Mouse (Mus musculus) forebrain, embryonic 11.5 days (tissue): ENCODE data around the gene Ddx1. TPM values are rescaled to one million over a fixed set of nuclear protein-coding genes. Genes with fewer than 3 reads are reported as not detected.

Experiments
- ATAC-seq: fragments of 200-750 bp; cut with Nextera tagmentation; replicated peaks from 2 replicates; pipeline ENCODE4 v1.8.0; 2017; ENCODE audit warnings: moderate TSS enrichment; ENCODE audit not compliant: low FRiP score
- DNase-seq: peaks from one replicate; pipeline ENCODE4 v3.0.0-alpha.2; 2017; ENCODE audit warnings: low spot score
- H3K27ac ChIP-seq: fragments of 300-500 bp; sonication (generic); 2 replicates; pipeline ENCODE4 v1.5.1; 2014; ENCODE audit warnings: low read depth, low read length
- H3K27me3 ChIP-seq: fragments of 300-500 bp; sonication (generic); 2 replicates; pipeline ENCODE4 v1.6.1; 2014; ENCODE audit warnings: mild to moderate bottlenecking, low read length, mixed read lengths; ENCODE audit not compliant: control insufficient read depth, insufficient read depth
- H3K36me3 ChIP-seq: fragments of 300-500 bp; sonication (generic); 2 replicates; pipeline ENCODE4 v1.6.1; 2014; ENCODE audit warnings: mild to moderate bottlenecking, low read length, moderate library complexity, mixed read lengths; ENCODE audit not compliant: control insufficient read depth, insufficient read depth
- H3K4me1 ChIP-seq: fragments of 300-500 bp; sonication (generic); replicated peaks from 2 replicates; pipeline ENCODE4 v1.6.1; 2014; ENCODE audit warnings: low read length, mixed read lengths; ENCODE audit not compliant: control insufficient read depth, insufficient read depth
- H3K4me2 ChIP-seq: fragments of 300-500 bp; sonication (generic); 2 replicates; pipeline ENCODE4 v1.6.1; 2014; ENCODE audit warnings: low read depth, mild to moderate bottlenecking, low read length, moderate library complexity, mixed read lengths; ENCODE audit not compliant: severe bottlenecking
- H3K4me3 ChIP-seq: fragments of 300-500 bp; sonication (generic); 2 replicates; pipeline ENCODE4 v1.5.1; 2014; ENCODE audit warnings: low read depth, low read length
- H3K9ac ChIP-seq: fragments of 300-500 bp; sonication (generic); 2 replicates; pipeline ENCODE4 v1.6.1; 2014; ENCODE audit warnings: low read length
- H3K9me3 ChIP-seq: fragments of 300-500 bp; sonication (generic); 2 replicates; pipeline ENCODE4 v1.6.1; 2016; ENCODE audit warnings: low read length, mixed read lengths; ENCODE audit not compliant: control insufficient read depth
- WGBS: fragments of 180-500 bp; shearing (Covaris S2); extraction: QIAGEN DNeasy Blood & Tissue Kit; methylation state at CpG from one replicate; pipeline ENCODE4 v1.1.7; 2014; 5-methylcytosine and 5-hydroxymethylcytosine counted together
- polyA plus RNA-seq: library from polyadenylated mRNA; unstranded; fragments of >200 nt; fragmentation: Nextera tagmentation; extraction: Ambion mirVana; gene quantifications from 2 replicates; pipeline ENCODE4 v1.2.1, GENCODE M21; 2014

The Ddx1 gene
- polyA plus RNA-seq, 1 experiment from 2014 or later, result 201 TPM

GRCm38 (mm10) chr12:13208983-13209451 is 40.0 kb downstream of the Ddx1 start:
- DNase-seq (peak; percentile 65), ATAC-seq (peak; percentile 64)
- peaks cover 25% of the 10 kb centered on the region for H3K4me1 ChIP-seq
- no peaks in the 10 kb centered on the region for H3K36me3 ChIP-seq
- no peaks in the 10 kb centered on the region for H3K9me3 ChIP-seq
- no peaks in the 10 kb centered on the region for H3K27me3 ChIP-seq
- H3K9ac ChIP-seq, result no peak overlapping the region
- no peak overlapping the region for H3K4me2 ChIP-seq
- H3K4me3 ChIP-seq, result no peak overlapping the region
- H3K27ac ChIP-seq, result peak overlapping the region; percentile 68
- WGBS, result 9% methylated on average over 11 of the region's 11 CpGs

DNA sequence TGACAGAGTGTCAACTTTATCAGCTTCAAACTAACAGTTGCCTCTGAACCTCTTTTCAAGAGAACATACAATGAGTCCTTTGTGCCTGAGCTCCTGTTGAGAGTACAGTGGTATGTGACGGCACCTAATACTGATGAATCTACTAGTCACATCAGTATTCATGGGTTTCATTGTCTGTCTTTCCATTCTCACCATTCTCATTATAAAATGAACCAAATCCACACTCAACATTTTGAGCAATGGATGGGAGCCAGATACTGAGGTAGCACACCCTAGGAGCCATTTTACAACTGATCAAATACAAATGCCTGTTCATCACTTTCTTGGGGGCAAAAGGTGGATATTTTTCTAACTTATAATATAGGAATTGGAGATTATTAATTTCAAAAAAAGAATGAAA is 40.5 kb downstream of the Ddx1 start:
- Histone ChIP-seq H3K27me3 (no peaks in the 10 kb centered on the region), H3K4me3 (no peak overlapping the region), H3K36me3 (no peaks in the 10 kb centered on the region), H3K9ac (no peak overlapping the region), H3K4me1 (peaks cover 25% of the 10 kb centered on the region), H3K4me2 (no peak overlapping the region), H3K9me3 (no peaks in the 10 kb centered on the region), H3K27ac (peak overlapping the region; percentile 25; the same call in 1 of the 2 replicates)
- WGBS, result 14% methylated on average over 1 of the region's 1 CpGs
- DNase-seq (no peak), ATAC-seq (0 out of 2 replicates have a peak, but pooled peaks have one; percentile 31)

DNA sequence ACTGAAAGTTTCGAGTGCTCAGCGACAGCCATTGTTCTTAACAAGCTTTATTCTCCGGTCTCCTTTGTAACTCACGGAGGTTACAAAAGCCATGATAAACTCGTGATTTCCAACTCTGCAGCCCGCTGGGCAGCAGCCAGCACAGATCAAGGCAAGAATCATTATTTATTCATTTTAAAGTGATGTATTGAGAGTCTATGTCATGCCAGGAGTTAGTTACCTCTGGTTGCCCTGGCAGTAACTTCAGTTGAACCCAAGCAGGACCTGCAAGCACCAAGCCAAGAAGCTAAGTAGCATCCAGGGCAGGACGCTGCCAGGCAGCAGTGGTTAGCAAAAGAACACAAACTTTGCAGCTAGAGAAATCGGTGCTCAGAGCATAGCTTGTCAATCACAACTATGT is 41.9 kb downstream of the Ddx1 start:
- Histone ChIP-seq H3K4me2 (no peak overlapping the region), H3K4me1 (peaks cover 25% of the 10 kb centered on the region), H3K9ac (no peak overlapping the region), H3K9me3 (no peaks in the 10 kb centered on the region), H3K4me3 (no peak overlapping the region), H3K27me3 (no peaks in the 10 kb centered on the region), H3K36me3 (no peaks in the 10 kb centered on the region), H3K27ac (no peak overlapping the region)
- ATAC-seq (no peak), DNase-seq (no peak)
- 31% methylated on average over 8 of the region's 8 CpGs for WGBS

DNA sequence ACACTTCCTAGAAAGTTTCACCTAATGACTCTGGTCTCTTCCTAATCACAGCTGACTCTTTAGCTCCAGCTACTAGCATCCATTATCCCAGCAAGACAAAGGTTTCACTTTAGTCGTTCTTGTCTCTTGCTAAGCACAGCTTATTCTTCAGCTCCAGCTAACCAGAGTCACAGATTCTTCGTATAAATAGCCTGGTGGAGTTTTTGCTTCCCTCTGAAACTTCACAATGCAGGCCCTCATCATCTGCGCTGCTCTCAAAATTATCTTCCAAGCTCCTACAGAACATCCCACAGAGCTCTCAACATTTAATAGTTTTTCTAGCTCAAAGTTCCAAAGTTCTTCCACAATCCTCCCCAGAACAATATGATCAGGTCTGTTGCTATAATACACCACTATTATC is 43.3 kb downstream of the Ddx1 start:
- H3K27me3 ChIP-seq, result no peaks in the 10 kb centered on the region
- H3K9ac ChIP-seq, result no peak overlapping the region
- no peaks in the 10 kb centered on the region for H3K36me3 ChIP-seq
- peaks cover 25% of the 10 kb centered on the region for H3K4me1 ChIP-seq
- no peak overlapping the region for H3K4me2 ChIP-seq
- H3K27ac ChIP-seq, result no peak overlapping the region
- no peak for ATAC-seq
- no peak for DNase-seq
- no peaks in the 10 kb centered on the region for H3K9me3 ChIP-seq
- no peak overlapping the region for H3K4me3 ChIP-seq
- 73% methylated on average over 3 of the region's 3 CpGs for WGBS

- Histone ChIP-seq H3K9ac (no peak overlapping the region), H3K4me1 (peaks cover 4% of the 10 kb centered on the region; the same call in 1 of the 2 replicates), H3K27ac (no peak overlapping the region), H3K4me2 (no peak overlapping the region), H3K9me3 (no peaks in the 10 kb centered on the region), H3K4me3 (no peak overlapping the region), H3K27me3 (no peaks in the 10 kb centered on the region), H3K36me3 (no peaks in the 10 kb centered on the region)
- ATAC-seq (no peak), DNase-seq (no peak)
Measured at GRCm38 (mm10) chr12:13202322-13202721, 46.7 kb downstream of the Ddx1 start.

DNA sequence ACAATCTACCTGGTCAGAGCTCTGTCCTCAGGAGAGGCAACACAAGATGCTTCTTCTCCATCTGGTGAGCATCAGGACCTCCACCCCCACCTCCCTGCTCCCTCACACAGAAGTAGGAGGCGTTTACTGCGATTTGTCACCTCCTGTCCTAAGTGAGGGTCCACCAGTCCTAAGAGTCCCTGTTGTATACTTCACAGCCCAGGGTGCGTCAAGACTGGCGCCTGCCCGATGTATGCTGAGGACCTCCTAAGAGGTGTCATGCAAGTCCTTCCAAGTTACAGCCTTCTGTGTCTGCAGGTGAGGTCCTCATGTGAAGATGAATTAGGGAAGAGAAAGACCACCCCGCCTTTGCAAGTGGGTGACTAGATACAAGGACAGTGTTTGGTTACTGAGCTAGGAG is 48.4 kb downstream of the Ddx1 start:
- H3K27ac ChIP-seq, result no peak overlapping the region
- 94% methylated on average over 6 of the region's 6 CpGs for WGBS
- no peak overlapping the region for H3K9ac ChIP-seq
- H3K4me2 ChIP-seq, result no peak overlapping the region
- no peaks in the 10 kb centered on the region for H3K9me3 ChIP-seq
- no peak overlapping the region for H3K4me3 ChIP-seq
- H3K27me3 ChIP-seq, result no peaks in the 10 kb centered on the region
- no peaks in the 10 kb centered on the region for H3K4me1 ChIP-seq
- H3K36me3 ChIP-seq, result no peaks in the 10 kb centered on the region
- DNase-seq, result no peak
- ATAC-seq, result no peak

DNA sequence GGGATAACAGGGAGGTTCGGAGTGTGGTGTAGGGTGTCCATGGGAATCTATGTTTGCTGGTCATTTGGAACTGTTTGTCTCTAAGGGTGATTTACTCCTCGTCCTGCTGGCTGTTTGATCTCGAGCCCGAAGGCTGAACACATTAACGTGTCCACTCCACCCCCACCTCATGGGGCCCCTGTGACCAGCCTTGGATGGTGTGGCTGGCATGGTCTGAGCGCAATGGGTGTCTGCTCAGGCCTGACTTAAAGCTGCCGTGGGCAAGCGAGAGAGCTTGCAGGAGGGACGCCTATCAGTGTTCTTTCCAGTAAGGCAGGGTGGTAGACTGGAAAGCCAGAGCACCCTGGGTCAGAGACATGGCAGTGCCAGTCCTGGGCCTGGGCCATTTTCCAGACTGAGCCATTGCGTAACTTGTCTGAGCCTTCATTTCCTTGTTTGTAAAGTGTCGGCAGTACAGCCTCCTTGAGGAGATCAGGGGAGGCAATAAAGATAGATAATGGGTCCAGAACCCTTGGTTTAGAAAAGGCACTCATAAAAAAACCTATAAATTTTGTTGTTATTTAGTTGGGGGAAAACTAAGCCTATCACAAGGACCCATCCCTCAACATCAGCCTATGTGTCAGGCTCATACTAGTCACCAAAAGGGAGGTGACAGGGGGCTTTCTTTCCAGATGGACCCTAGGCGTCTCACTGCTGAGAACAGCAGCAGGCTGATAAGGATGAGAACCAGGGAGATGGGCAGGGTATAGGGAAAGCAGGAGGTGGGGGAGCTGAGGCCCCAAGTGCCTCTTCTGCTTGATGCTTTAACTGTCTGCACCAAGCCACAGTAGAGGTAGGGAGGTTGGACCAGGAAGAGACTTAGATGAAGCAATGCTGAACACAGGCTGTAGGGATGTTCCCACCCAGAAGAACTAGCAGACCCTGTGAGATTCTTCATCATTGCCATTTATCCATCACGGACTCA is 49.4 kb downstream of the Ddx1 start:
- no peaks in the 10 kb centered on the region for H3K9me3 ChIP-seq
- H3K9ac ChIP-seq, result no peak overlapping the region
- no peak for DNase-seq
- no peak for ATAC-seq
- H3K27me3 ChIP-seq, result no peaks in the 10 kb centered on the region
- 87% methylated on average over 13 of the region's 13 CpGs for WGBS
- H3K27ac ChIP-seq, result no peak overlapping the region
- H3K4me1 ChIP-seq, result no peaks in the 10 kb centered on the region
- no peak overlapping the region for H3K4me3 ChIP-seq
- no peaks in the 10 kb centered on the region for H3K36me3 ChIP-seq
- H3K4me2 ChIP-seq, result no peak overlapping the region

GRCm38 (mm10) chr12:13198157-13198556 is 50.9 kb downstream of the Ddx1 start:
- no peak for DNase-seq
- no peak for ATAC-seq
- H3K9ac ChIP-seq, result no peak overlapping the region
- WGBS, result 63% methylated on average over 3 of the region's 3 CpGs
- H3K27ac ChIP-seq, result no peak overlapping the region
- no peak overlapping the region for H3K4me3 ChIP-seq
- H3K36me3 ChIP-seq, result no peaks in the 10 kb centered on the region
- no peaks in the 10 kb centered on the region for H3K27me3 ChIP-seq
- H3K4me1 ChIP-seq, result no peaks in the 10 kb centered on the region
- no peaks in the 10 kb centered on the region for H3K9me3 ChIP-seq
- H3K4me2 ChIP-seq, result no peak overlapping the region

- Histone ChIP-seq H3K27ac (no peak overlapping the region), H3K4me3 (no peak overlapping the region), H3K9me3 (no peaks in the 10 kb centered on the region), H3K4me1 (no peaks in the 10 kb centered on the region), H3K27me3 (no peaks in the 10 kb centered on the region), H3K36me3 (no peaks in the 10 kb centered on the region), H3K9ac (no peak overlapping the region), H3K4me2 (no peak overlapping the region)
- ATAC-seq, result no peak
- no peak for DNase-seq
- 76% methylated on average over 4 of the region's 4 CpGs for WGBS
Measured at GRCm38 (mm10) chr12:13196146-13196545, 52.9 kb downstream of the Ddx1 start.
